Mouse (Mus musculus) CH12.LX (cell line): ENCODE data around the gene Lrmda. TPM values are rescaled to one million over a fixed set of nuclear protein-coding genes. Genes with fewer than 3 reads are reported as not detected.

ENCODE experiments used
- DNase-seq: peaks from one replicate; pipeline ENCODE4 v3.0.0-alpha.2; 2013; ENCODE audit errors: extremely low read depth
- H3K27ac ChIP-seq: 2 replicates; pipeline ENCODE4 v1.5.1; 2012; ENCODE audit warnings: low read depth, mild to moderate bottlenecking, control low read depth, moderate library complexity; ENCODE audit not compliant: insufficient read depth
- H3K27me3 ChIP-seq: replicated peaks from 2 replicates; pipeline ENCODE3; 2012; ENCODE audit warnings: inconsistent platforms
- H3K36me3 ChIP-seq, 2 experiments: replicated peaks in 1 of 2; 2 replicates each; pipeline versions ENCODE3 to v1.6.1; 2012; ENCODE audit warnings: inconsistent platforms in 1 of 2, low read length in 1 of 2, mild to moderate bottlenecking in 1 of 2, mixed read lengths in 1 of 2, moderate library complexity in 1 of 2; ENCODE audit not compliant: control insufficient read depth in 1 of 2, insufficient read depth in 1 of 2
- H3K4me1 ChIP-seq, 2 experiments: 2 replicates each; pipeline ENCODE4 v1.6.1; 2012; ENCODE audit warnings: inconsistent platforms in 1 of 2, moderate library complexity in 1 of 2; ENCODE audit not compliant: insufficient read depth in 2 of 2, control insufficient read depth in 1 of 2
- H3K4me2 ChIP-seq: 2 replicates; pipeline ENCODE4 v1.6.1; 2012; ENCODE audit warnings: low read depth, mild to moderate bottlenecking, control low read depth; ENCODE audit not compliant: poor library complexity, insufficient read depth, severe bottlenecking
- H3K4me3 ChIP-seq, 3 experiments: fragments of 150-350 bp in 1 of 3; sonication (generic) in 1 of 3; replicated peaks in 1 of 3; 2 replicates each; pipeline versions ENCODE3 to v1.5.1; 2011 to 2012; ENCODE audit warnings: low read depth in 2 of 3, low read length in 2 of 3, mild to moderate bottlenecking in 2 of 3, moderate library complexity in 2 of 3, control low read depth in 1 of 3, improper control_type of control experiment in 1 of 3, inconsistent platforms in 1 of 3, mixed read lengths in 1 of 3; ENCODE audit not compliant: poor library complexity in 1 of 3
- H3K79me2 ChIP-seq: replicated peaks from 2 replicates; pipeline ENCODE4 v1.6.1; 2012; ENCODE audit warnings: mild to moderate bottlenecking, moderate library complexity; ENCODE audit not compliant: control insufficient read depth, poor library complexity, insufficient read depth, severe bottlenecking; ENCODE audit errors: extremely low read depth
- H3K9ac ChIP-seq: 2 replicates; pipeline ENCODE4 v1.6.1; 2012; ENCODE audit warnings: low read depth, mild to moderate bottlenecking, control low read depth, moderate library complexity; ENCODE audit not compliant: insufficient read depth
- H3K9me3 ChIP-seq: replicated peaks from 2 replicates; pipeline ENCODE3; 2012; ENCODE audit warnings: low read length, inconsistent platforms, mixed read lengths
- BHLHE40 ChIP-seq: IDR thresholded peaks from 2 replicates; pipeline ENCODE4 v1.6.1; 2011; ENCODE audit warnings: mild to moderate bottlenecking, low read depth, low read length, improper control_type of control experiment
- CHD2 ChIP-seq: IDR thresholded peaks from 2 replicates; pipeline ENCODE4 v1.6.1; 2011; ENCODE audit warnings: low read length, improper control_type of control experiment
- E2F4 ChIP-seq: IDR thresholded peaks from 2 replicates; pipeline ENCODE4 v1.6.1; 2011; ENCODE audit warnings: low read depth, low read length, improper control_type of control experiment; ENCODE audit not compliant: insufficient replicate concordance
- ELF1 ChIP-seq: IDR thresholded peaks from 2 replicates; pipeline ENCODE4 v1.6.1; 2014; ENCODE audit warnings: low read depth, mild to moderate bottlenecking, inconsistent platforms, low read length, improper control_type of control experiment
- HCFC1 ChIP-seq: IDR thresholded peaks from 2 replicates; pipeline ENCODE4 v1.6.1; 2012; ENCODE audit warnings: low read depth, mild to moderate bottlenecking, inconsistent platforms, low read length, improper control_type of control experiment
- IRF4 ChIP-seq: IDR thresholded peaks from 2 replicates; pipeline ENCODE4 v1.6.1; 2014; ENCODE audit warnings: low read depth, mild to moderate bottlenecking, inconsistent platforms, low read length, improper control_type of control experiment
- JUND ChIP-seq: conservative IDR thresholded peaks from 2 replicates; pipeline ENCODE4 v1.6.1; 2011; ENCODE audit warnings: low read depth, low read length, improper control_type of control experiment
- KAT2A ChIP-seq: IDR thresholded peaks from 2 replicates; pipeline ENCODE4 v1.6.1; 2012; ENCODE audit warnings: low read length, improper control_type of control experiment, inconsistent platforms; ENCODE audit not compliant: insufficient replicate concordance
- MAFK ChIP-seq: IDR thresholded peaks from 2 replicates; pipeline ENCODE4 v1.6.1; 2011; ENCODE audit warnings: low read length, improper control_type of control experiment; ENCODE audit not compliant: insufficient replicate concordance
- MEF2A ChIP-seq: IDR thresholded peaks from 2 replicates; pipeline ENCODE4 v1.6.1; 2014; ENCODE audit warnings: low read depth, mild to moderate bottlenecking, inconsistent platforms, low read length, improper control_type of control experiment, borderline replicate concordance
- MYC ChIP-seq: IDR thresholded peaks from 2 replicates; pipeline ENCODE4 v1.6.1; 2011; ENCODE audit warnings: low read depth, mild to moderate bottlenecking, improper control_type of control experiment, low read length
- NELFE ChIP-seq: IDR thresholded peaks from 2 replicates; pipeline ENCODE4 v1.6.1; 2011; ENCODE audit warnings: low read depth, low read length, improper control_type of control experiment
- PAX5 ChIP-seq: IDR thresholded peaks from 2 replicates; pipeline ENCODE4 v1.6.1; 2012; ENCODE audit warnings: low read length, inconsistent platforms, mixed read lengths
- POLR2A ChIP-seq: IDR thresholded peaks from 2 replicates; pipeline ENCODE4 v1.6.1; 2011; ENCODE audit warnings: low read depth, mild to moderate bottlenecking, improper control_type of control experiment, low read length
- POLR2AphosphoS2 ChIP-seq: IDR thresholded peaks from 2 replicates; pipeline ENCODE4 v1.6.1; 2011; ENCODE audit warnings: low read depth, low read length, improper control_type of control experiment
- RCOR1 ChIP-seq: conservative IDR thresholded peaks from 2 replicates; pipeline ENCODE4 v1.6.1; 2012; ENCODE audit warnings: low read depth, mild to moderate bottlenecking, inconsistent platforms, low read length, improper control_type of control experiment
- UBTF ChIP-seq: IDR thresholded peaks from 2 replicates; pipeline ENCODE4 v1.6.1; 2012; ENCODE audit warnings: low read depth, mild to moderate bottlenecking, inconsistent platforms, low read length, improper control_type of control experiment, moderate library complexity
- USF2 ChIP-seq: conservative IDR thresholded peaks from 2 replicates; pipeline ENCODE4 v1.6.1; 2011; ENCODE audit warnings: low read depth, low read length, improper control_type of control experiment
- ZC3H11A ChIP-seq: IDR thresholded peaks from 2 replicates; pipeline ENCODE4 v1.6.1; 2012; ENCODE audit warnings: low read depth, mild to moderate bottlenecking, inconsistent platforms, low read length, improper control_type of control experiment
- ZKSCAN1 ChIP-seq: IDR thresholded peaks from 2 replicates; pipeline ENCODE4 v1.6.1; 2012; ENCODE audit warnings: low read depth, inconsistent platforms, low read length, improper control_type of control experiment, borderline replicate concordance
- ZMIZ1 ChIP-seq: IDR thresholded peaks from 2 replicates; pipeline ENCODE4 v1.6.1; 2012; ENCODE audit warnings: low read depth, mild to moderate bottlenecking, inconsistent platforms, low read length, improper control_type of control experiment
- dilution Hi-C: fragments of 300-500 bp; cut with MboI; formaldehyde crosslinking; loops from 2 replicates; pipeline ENCODE4 v1.14.3; 2020; ENCODE audit warnings: low sequenced_read_pairs; ENCODE audit not compliant: extremely low pct_unique_long_range_greater_than_20kb, extremely low pct_ligation_motif_present
- in situ Hi-C: fragments of 300-500 bp; cut with MboI; formaldehyde crosslinking; loops from 3 replicates; pipeline ENCODE4 v1.14.3; 2019; ENCODE audit warnings: low sequenced_read_pairs, low pct_ligation_motif_present, low pct_unique_long_range_greater_than_20kb, mixed read lengths
- polyA plus RNA-seq: library from polyadenylated mRNA; unstranded; fragments of >175 nt; gene quantifications from 2 replicates; pipeline ENCODE4 v1.2.1, GENCODE M21; 2012; ENCODE audit warnings: low read depth; ENCODE audit not compliant: insufficient read length
- total RNA-seq, 2 experiments: library from RNA; depleted of rRNA; stranded (reverse); fragments of 300-350 nt in 1 of 2; fragments of >200 nt in 1 of 2; gene quantifications; 2 replicates each; pipeline ENCODE4 v1.2.3; 2012 to 2014

Lrmda gene
- total and polyA plus RNA-seq, 3 experiments: 0.89 to 3.7 (median 1.9) TPM

GRCm38 (mm10) chr14:22695931-22696365, 676.4 kb downstream of the Lrmda start:
- H3K79me2 ChIP-seq: no peaks in the 10 kb centered on the region
- no peaks in the 10 kb centered on the region for H3K36me3 ChIP-seq
- H3K4me3 ChIP-seq: no peak overlapping the region
- no peaks in the 10 kb centered on the region for H3K27me3 ChIP-seq
- no peak for DNase-seq
- H3K4me2 ChIP-seq: no peak overlapping the region
- H3K9ac ChIP-seq: no peak overlapping the region
- dilution Hi-C loops: no loop called here
- no peaks in the 10 kb centered on the region for H3K9me3 ChIP-seq
- in situ Hi-C loops: no loop called here
- peaks cover 0 to 11% of the 10 kb centered on the region in 2 experiments; a peak in 2 of 4 replicates for H3K4me1 ChIP-seq
- H3K27ac ChIP-seq: no peak overlapping the region
- no peak for TF ChIP-seq MYC
- TF ChIP-seq ZC3H11A: no peak
- no peak for TF ChIP-seq ELF1
- TF ChIP-seq RCOR1: no peak
- TF ChIP-seq POLR2AphosphoS2: no peak
- TF ChIP-seq CHD2: no peak
- no peak for TF ChIP-seq E2F4
- no peak for TF ChIP-seq ZKSCAN1
- TF ChIP-seq UBTF: no peak
- no peak for TF ChIP-seq ZMIZ1

GRCm38 (mm10) chr14:22700236-22700635, 680.7 kb downstream of the Lrmda start:
- no peak overlapping the region for H3K27ac ChIP-seq
- in situ Hi-C loops: no loop called here
- TF ChIP-seq PAX5 (no peak), ZMIZ1 (no peak), JUND (no peak), MEF2A (no peak), POLR2A (no peak), KAT2A (no peak), USF2 (no peak), MAFK (no peak), HCFC1 (no peak), IRF4 (no peak), BHLHE40 (no peak), NELFE (no peak)

More at GRCm38 (mm10) chr14:22700236-22700635, 680.7 kb downstream of the Lrmda start:
- peaks cover 0 to 11% of the 10 kb centered on the region in 2 experiments; a peak in 2 of 4 replicates for H3K4me1 ChIP-seq
- H3K36me3 ChIP-seq: no peaks in the 10 kb centered on the region
- DNase-seq: peak; percentile 10
- H3K27me3 ChIP-seq: no peaks in the 10 kb centered on the region
- dilution Hi-C loops: no loop called here
- H3K79me2 ChIP-seq: no peaks in the 10 kb centered on the region
- peak overlapping the region; percentile 51 for H3K4me2 ChIP-seq
- H3K9me3 ChIP-seq: no peaks in the 10 kb centered on the region
- peak overlapping the region; percentile 40 for H3K9ac ChIP-seq
- H3K4me3 ChIP-seq: no peak overlapping the region
